Mouse (Mus musculus) heart, embryonic 15.5 days (tissue): Measurements from ENCODE around the gene Trp53bp2. TPM values are rescaled to one million over a fixed set of nuclear protein-coding genes. Genes with fewer than 3 reads are reported as not detected.
A peak's percentile ranks its signal among the peaks of the same experiment; 100 is the strongest.

Source experiments
- ATAC-seq: fragments of 200-750 bp; cut with Nextera tagmentation; replicated peaks from 2 replicates; pipeline ENCODE4 v1.8.0; 2017; ENCODE audit warnings: low read depth, moderate TSS enrichment; ENCODE audit not compliant: insufficient number of reproducible peaks, insufficient read depth, low FRiP score
- H3K27ac ChIP-seq: fragments of 300-500 bp; sonication (generic); 2 replicates; pipeline ENCODE4 v1.5.1; 2015; ENCODE audit warnings: mild to moderate bottlenecking, inconsistent platforms
- H3K27me3 ChIP-seq: fragments of 300-500 bp; sonication (generic); 2 replicates; pipeline ENCODE4 v1.6.1; 2015; ENCODE audit warnings: inconsistent platforms
- H3K36me3 ChIP-seq: fragments of 300-500 bp; sonication (generic); 2 replicates; pipeline ENCODE4 v1.6.1; 2015; ENCODE audit warnings: mild to moderate bottlenecking, inconsistent platforms
- H3K4me1 ChIP-seq: fragments of 300-500 bp; sonication (generic); replicated peaks from 2 replicates; pipeline ENCODE4 v1.6.1; 2015; ENCODE audit warnings: inconsistent platforms
- H3K4me2 ChIP-seq: fragments of 300-500 bp; sonication (generic); 2 replicates; pipeline ENCODE4 v1.6.1; 2015; ENCODE audit warnings: inconsistent platforms, mild to moderate bottlenecking, moderate library complexity
- H3K4me3 ChIP-seq: fragments of 300-500 bp; sonication (generic); 2 replicates; pipeline ENCODE4 v1.5.1; 2015; ENCODE audit warnings: mild to moderate bottlenecking, inconsistent platforms
- H3K9ac ChIP-seq: fragments of 300-500 bp; sonication (generic); 2 replicates; pipeline ENCODE4 v1.6.1; 2015; ENCODE audit warnings: mild to moderate bottlenecking, inconsistent platforms
- H3K9me3 ChIP-seq: fragments of 300-500 bp; sonication (generic); replicated peaks from 2 replicates; pipeline ENCODE4 v1.6.1; 2016; ENCODE audit warnings: inconsistent platforms
- WGBS: fragments of 180-500 bp; shearing (Covaris S2); methylation state at CpG from one replicate; pipeline ENCODE4 v1.1.7; 2015; ENCODE audit warnings: mixed read lengths; 5-methylcytosine and 5-hydroxymethylcytosine counted together
- polyA plus RNA-seq: library from polyadenylated mRNA; unstranded; fragments of >200 nt; fragmentation: Nextera tagmentation; extraction: Ambion mirVana; gene quantifications from 2 replicates; pipeline ENCODE4 v1.2.1, GENCODE M21; 2015

The Trp53bp2 gene
- polyA plus RNA-seq, 1 experiment from 2014 or later, result 12.0 TPM

GRCm38 (mm10) chr1:182408243-182408642 is 729 bp upstream of the Trp53bp2 start:
- ATAC-seq, result no peak
- 5% methylated on average over 13 of the region's 13 CpGs for WGBS

GRCm38 (mm10) chr1:182409401-182410173 is 615 bp downstream of the Trp53bp2 start:
- WGBS, result 2% methylated on average over 34 of the region's 34 CpGs
- H3K27ac ChIP-seq, result peak overlapping the region; percentile 95
- H3K9me3 ChIP-seq, result no peaks in the 10 kb centered on the region
- H3K4me1 ChIP-seq, result peaks cover 29% of the 10 kb centered on the region
- peak; percentile 71 for ATAC-seq
- H3K36me3 ChIP-seq, result no peaks in the 10 kb centered on the region
- peak overlapping the region; percentile 90 for H3K4me3 ChIP-seq
- H3K4me2 ChIP-seq, result peak overlapping the region; percentile 84
- peak overlapping the region; percentile 96 for H3K9ac ChIP-seq
- H3K27me3 ChIP-seq, result no peaks in the 10 kb centered on the region

More at GRCm38 (mm10) chr1:182408243-182408642, 729 bp upstream of the Trp53bp2 start:
- no peaks in the 10 kb centered on the region for H3K9me3 ChIP-seq
- H3K4me2 ChIP-seq, result peak overlapping the region; percentile 84
- peak overlapping the region; percentile 95 for H3K27ac ChIP-seq
- H3K4me3 ChIP-seq, result peak overlapping the region; percentile 90
- no peaks in the 10 kb centered on the region for H3K27me3 ChIP-seq
- H3K9ac ChIP-seq, result peak overlapping the region; percentile 72
- peaks cover 27% of the 10 kb centered on the region for H3K4me1 ChIP-seq
- H3K36me3 ChIP-seq, result no peaks in the 10 kb centered on the region

- H3K27ac ChIP-seq, result peak overlapping the region; percentile 57
- no peak overlapping the region for H3K9ac ChIP-seq
- H3K4me3 ChIP-seq, result no peak overlapping the region
- peaks cover 37% of the 10 kb centered on the region for H3K4me1 ChIP-seq
- peak overlapping the region; percentile 43 for H3K4me2 ChIP-seq
- no peak for ATAC-seq
- WGBS, result 35% methylated on average over 7 of the region's 7 CpGs
- no peaks in the 10 kb centered on the region for H3K9me3 ChIP-seq
- H3K36me3 ChIP-seq, result no peaks in the 10 kb centered on the region
- no peaks in the 10 kb centered on the region for H3K27me3 ChIP-seq
These were observed 3.8 kb downstream of the Trp53bp2 start for GRCm38 (mm10) chr1:182412586-182413270.

- H3K9me3 ChIP-seq, result no peaks in the 10 kb centered on the region
- H3K27me3 ChIP-seq, result no peaks in the 10 kb centered on the region
- peaks cover 16% of the 10 kb centered on the region for H3K4me1 ChIP-seq
- H3K4me3 ChIP-seq, result no peak overlapping the region
- ATAC-seq, result no peak
- no peak overlapping the region for H3K4me2 ChIP-seq
- no peak overlapping the region for H3K27ac ChIP-seq
- H3K36me3 ChIP-seq, result no peaks in the 10 kb centered on the region
- WGBS, result 85% methylated on average over 3 of the region's 3 CpGs
- no peak overlapping the region for H3K9ac ChIP-seq
These were observed 10.5 kb downstream of the Trp53bp2 start for GRCm38 (mm10) chr1:182419481-182419880.

- peaks cover 35% of the 10 kb centered on the region for H3K4me1 ChIP-seq
- H3K36me3 ChIP-seq, result no peaks in the 10 kb centered on the region
- no peak overlapping the region for H3K4me2 ChIP-seq
- 43% methylated on average over 2 of the region's 2 CpGs for WGBS
- ATAC-seq, result no peak
- no peak overlapping the region for H3K27ac ChIP-seq
- H3K9ac ChIP-seq, result no peak overlapping the region
- H3K27me3 ChIP-seq, result no peaks in the 10 kb centered on the region
- H3K9me3 ChIP-seq, result no peaks in the 10 kb centered on the region
- no peak overlapping the region for H3K4me3 ChIP-seq
These were observed 15.3 kb downstream of the Trp53bp2 start for GRCm38 (mm10) chr1:182424274-182424673.

- Histone ChIP-seq H3K4me3 (no peak overlapping the region), H3K4me1 (peaks cover 35% of the 10 kb centered on the region), H3K9me3 (no peaks in the 10 kb centered on the region), H3K36me3 (no peaks in the 10 kb centered on the region), H3K27ac (no peak overlapping the region), H3K9ac (no peak overlapping the region), H3K27me3 (no peaks in the 10 kb centered on the region), H3K4me2 (no peak overlapping the region)
- ATAC-seq, result no peak
- 67% methylated on average over 3 of the region's 3 CpGs for WGBS
These were observed 16.2 kb downstream of the Trp53bp2 start for GRCm38 (mm10) chr1:182425176-182425575.

GRCm38 (mm10) chr1:182426444-182426843 is 17.5 kb downstream of the Trp53bp2 start:
- 46% methylated on average over 2 of the region's 2 CpGs for WGBS
- H3K27ac ChIP-seq, result no peak overlapping the region
- peaks cover 7% of the 10 kb centered on the region for H3K36me3 ChIP-seq
- H3K4me3 ChIP-seq, result no peak overlapping the region
- H3K9me3 ChIP-seq, result no peaks in the 10 kb centered on the region
- no peak for ATAC-seq
- peaks cover 30% of the 10 kb centered on the region for H3K4me1 ChIP-seq
- H3K27me3 ChIP-seq, result no peaks in the 10 kb centered on the region
- no peak overlapping the region for H3K4me2 ChIP-seq
- H3K9ac ChIP-seq, result no peak overlapping the region

- Histone ChIP-seq H3K9me3 (no peaks in the 10 kb centered on the region), H3K4me2 (no peak overlapping the region), H3K4me1 (peaks cover 28% of the 10 kb centered on the region), H3K27me3 (no peaks in the 10 kb centered on the region), H3K9ac (no peak overlapping the region), H3K27ac (peak overlapping the region; percentile 1; the same call in 1 of the 2 replicates), H3K36me3 (peaks cover 17% of the 10 kb centered on the region), H3K4me3 (no peak overlapping the region)
- 32% methylated on average over 1 of the region's 1 CpGs for WGBS
- no peak for ATAC-seq
These were observed 18.5 kb downstream of the Trp53bp2 start for GRCm38 (mm10) chr1:182427426-182427825.

GRCm38 (mm10) chr1:182429826-182430225 is 20.9 kb downstream of the Trp53bp2 start:
- ATAC-seq, result no peak
- no peak overlapping the region for H3K4me2 ChIP-seq
- H3K4me1 ChIP-seq, result peaks cover 26% of the 10 kb centered on the region
- peaks cover 30% of the 10 kb centered on the region for H3K36me3 ChIP-seq
- H3K9me3 ChIP-seq, result no peaks in the 10 kb centered on the region
- H3K27ac ChIP-seq, result no peak overlapping the region
- no peak overlapping the region for H3K4me3 ChIP-seq
- H3K27me3 ChIP-seq, result no peaks in the 10 kb centered on the region
- WGBS, result 75% methylated on average over 3 of the region's 3 CpGs
- H3K9ac ChIP-seq, result no peak overlapping the region

GRCm38 (mm10) chr1:182430676-182431075 is 21.7 kb downstream of the Trp53bp2 start:
- ATAC-seq, result no peak
- Histone ChIP-seq H3K36me3 (peaks cover 34% of the 10 kb centered on the region), H3K4me2 (no peak overlapping the region), H3K4me1 (peaks cover 20% of the 10 kb centered on the region), H3K9ac (no peak overlapping the region), H3K9me3 (no peaks in the 10 kb centered on the region), H3K27me3 (no peaks in the 10 kb centered on the region), H3K4me3 (no peak overlapping the region), H3K27ac (no peak overlapping the region)
- WGBS, result 96% methylated on average over 2 of the region's 2 CpGs

- 84% methylated on average over 3 of the region's 3 CpGs for WGBS
- no peak for ATAC-seq
- Histone ChIP-seq H3K4me1 (peaks cover 7% of the 10 kb centered on the region), H3K9ac (no peak overlapping the region), H3K4me3 (no peak overlapping the region), H3K9me3 (no peaks in the 10 kb centered on the region), H3K27me3 (no peaks in the 10 kb centered on the region), H3K36me3 (peaks cover 38% of the 10 kb centered on the region), H3K4me2 (no peak overlapping the region), H3K27ac (no peak overlapping the region)
These were observed 23.1 kb downstream of the Trp53bp2 start for GRCm38 (mm10) chr1:182432059-182432458.
